Mouse (Mus musculus): ENCODE measurements around the gene Golga4.
A peak's percentile ranks its signal among the peaks of the same experiment; 100 is the strongest.
"Not testable (repeated sequence)": the region's sequence is repeated elsewhere in the genome, so short reads cannot be mapped to it uniquely, and the experiment has no call there.

Gene Golga4

GRCm38 (mm10) chr9:118592585-118593249 lies 86.7 kb downstream of the Golga4 start:
- peak; percentile 61 to 73 for DNase-seq

DNA sequence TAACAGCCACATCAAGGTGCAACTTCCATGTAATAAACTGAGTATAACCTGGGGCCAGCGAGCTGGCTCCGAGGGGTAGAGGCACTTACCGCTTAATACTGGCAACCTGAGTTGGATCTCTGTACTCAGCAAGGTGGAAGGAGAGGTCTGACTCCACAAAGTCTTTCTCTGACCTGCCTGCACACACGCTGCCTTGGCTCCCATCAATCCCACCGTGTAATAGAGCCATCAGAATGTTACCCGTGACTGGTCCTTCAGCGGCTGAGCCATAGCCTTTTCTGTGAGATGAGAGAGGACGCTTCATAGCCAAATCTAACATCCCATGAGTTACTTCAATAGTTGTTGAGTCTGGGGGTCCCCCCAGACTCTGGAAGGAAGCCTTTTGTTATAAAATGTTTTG lies 87.4 kb downstream of the Golga4 start:
- DNase-seq = no peak

- no peak for DNase-seq
These were observed 90.7 kb downstream of the Golga4 start for GRCm38 (mm10) chr9:118596767-118597166.

DNA sequence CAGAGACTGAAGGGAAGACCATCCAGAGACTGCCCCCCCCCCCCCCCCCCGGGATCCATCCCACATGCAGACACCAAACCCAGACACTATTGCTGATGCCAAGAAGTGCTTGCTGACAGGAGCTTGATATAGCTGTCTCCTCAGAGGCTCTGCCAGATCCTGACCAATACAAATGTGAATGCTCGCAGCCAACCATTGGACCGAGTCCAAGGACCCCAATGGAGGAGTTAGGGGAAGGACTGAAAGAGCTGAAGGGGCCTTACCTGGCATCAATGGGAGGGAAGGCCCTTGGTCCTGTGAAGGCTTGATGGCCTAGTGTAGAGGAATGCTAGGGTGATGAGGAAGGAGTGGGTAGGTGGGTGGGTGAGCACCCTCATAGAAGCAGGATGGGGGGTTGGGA lies 94.3 kb downstream of the Golga4 start:
- not testable (repeated sequence) for DNase-seq

DNA sequence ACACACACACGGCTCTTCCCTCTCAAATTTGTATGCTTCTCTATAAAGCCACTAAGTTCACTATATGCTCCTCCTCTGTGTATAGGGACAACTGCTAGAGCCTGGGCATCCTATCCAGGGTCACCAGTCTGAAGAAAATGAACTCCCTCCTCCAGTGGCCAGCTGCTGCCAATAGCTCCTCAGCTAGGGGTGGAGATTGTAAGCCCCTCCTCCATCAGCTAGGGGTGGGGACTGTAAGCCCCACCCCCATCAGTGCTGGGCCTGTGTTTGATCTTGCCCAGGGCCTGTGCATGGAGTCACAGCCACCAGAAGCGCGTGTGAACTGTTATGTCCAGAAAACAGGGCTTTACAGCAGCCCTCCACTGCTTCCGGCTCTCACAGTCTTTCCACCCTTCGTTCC lies 96.5 kb downstream of the Golga4 start:
- no peak for DNase-seq

GRCm38 (mm10) chr9:118606148-118606816 lies 100.2 kb downstream of the Golga4 start, which contains the start of gene Itga9:
Itga9 (plus strand) TSS chr9:118606690.
- DNase-seq = peak; percentile 55 to 74

GRCm38 (mm10) chr9:118606817-118607371 lies 100.8 kb downstream of the Golga4 start:
- no peak for DNase-seq

GRCm38 (mm10) chr9:118607701-118608401 lies 101.8 kb downstream of the Golga4 start:
- DNase-seq = no peak

GRCm38 (mm10) chr9:118608556-118608955 lies 102.5 kb downstream of the Golga4 start:
- no peak for DNase-seq

DNA sequence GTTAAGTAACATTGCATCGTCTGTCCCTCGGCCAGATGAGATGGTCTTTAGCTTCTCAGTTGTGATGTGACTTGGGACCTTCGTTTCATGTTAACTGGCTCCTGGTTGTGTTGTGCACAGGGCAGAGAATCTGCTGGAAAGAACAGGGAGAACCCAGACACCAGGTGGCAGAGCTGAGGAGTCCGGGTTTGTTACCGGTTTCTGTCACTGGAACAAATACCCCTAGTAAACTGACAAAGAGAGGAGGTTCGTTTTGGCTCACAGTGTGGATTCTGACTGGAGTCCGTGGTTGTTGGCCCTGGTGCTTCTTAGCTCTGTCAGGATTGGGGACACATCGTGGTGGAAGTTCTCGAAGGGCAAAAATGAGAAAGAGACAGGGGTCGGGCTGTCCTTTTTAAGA lies 104.0 kb downstream of the Golga4 start:
- DNase-seq = peak in 1 of 2 experiments; percentile 58

DNA sequence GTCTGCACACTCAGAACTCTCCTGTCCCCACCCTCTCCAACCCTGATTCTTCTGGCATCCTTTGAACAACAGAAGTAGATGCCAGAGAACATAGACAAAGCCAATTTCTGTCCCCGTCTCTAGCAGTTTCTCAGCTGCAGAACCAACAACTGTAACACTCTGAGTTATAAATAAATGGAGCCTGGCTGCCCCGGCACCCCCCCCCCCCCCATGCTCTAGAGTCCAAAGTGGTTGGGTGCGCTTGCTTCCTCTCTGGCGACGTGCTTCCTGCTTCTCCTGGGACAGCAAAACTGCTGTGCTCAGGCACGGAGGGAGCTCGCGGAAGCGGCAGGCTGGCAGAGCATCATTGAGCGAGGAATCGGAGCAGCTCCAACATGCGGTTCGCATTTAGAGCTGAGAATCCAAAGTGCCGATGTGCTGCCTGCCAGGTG lies 105.1 kb downstream of the Golga4 start:
- DNase-seq = peak; percentile 47 to 51

- no peak for DNase-seq
These were observed 106.0 kb downstream of the Golga4 start for GRCm38 (mm10) chr9:118611958-118612581.

DNA sequence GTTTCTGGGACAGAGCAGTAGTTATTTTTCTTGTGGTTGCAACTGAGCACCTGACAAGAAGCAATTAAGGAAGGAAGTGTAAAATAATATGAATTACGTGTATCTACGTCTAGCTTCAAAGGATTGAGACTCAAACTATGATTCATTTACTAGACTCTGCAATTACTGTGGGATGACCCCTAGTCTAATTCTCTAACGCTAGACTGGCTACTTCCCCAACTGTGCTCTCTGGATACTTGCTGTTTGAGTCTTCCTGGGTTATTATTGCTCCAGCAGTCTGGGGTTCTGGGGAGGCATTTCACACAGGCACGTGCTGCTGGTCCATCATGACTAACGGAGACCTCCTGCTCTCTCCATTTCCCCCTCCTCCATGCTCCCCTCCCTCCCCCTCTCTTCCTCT lies 111.2 kb downstream of the Golga4 start:
- no peak for DNase-seq

- no peak for DNase-seq
These were observed 112.7 kb downstream of the Golga4 start for GRCm38 (mm10) chr9:118618732-118619250.

DNA sequence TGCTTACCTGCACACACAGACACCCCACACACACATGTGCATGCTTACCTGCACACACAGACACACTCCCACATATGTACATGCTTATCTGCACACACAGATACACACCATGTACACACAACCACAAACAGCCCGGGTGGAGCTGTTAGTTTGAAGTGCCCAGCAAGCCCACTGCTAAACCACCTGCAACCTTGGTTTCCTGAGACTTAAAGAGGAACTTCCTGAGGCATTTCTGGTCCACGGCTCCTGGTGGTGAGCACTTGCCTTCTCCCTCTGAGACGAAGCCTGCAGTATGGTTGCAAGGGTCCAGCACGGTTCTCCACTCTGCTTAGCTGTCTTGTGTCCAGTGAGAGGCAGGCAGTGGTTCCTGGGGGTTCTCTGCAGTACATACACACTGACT lies 114.7 kb downstream of the Golga4 start:
- DNase-seq = no peak

DNA sequence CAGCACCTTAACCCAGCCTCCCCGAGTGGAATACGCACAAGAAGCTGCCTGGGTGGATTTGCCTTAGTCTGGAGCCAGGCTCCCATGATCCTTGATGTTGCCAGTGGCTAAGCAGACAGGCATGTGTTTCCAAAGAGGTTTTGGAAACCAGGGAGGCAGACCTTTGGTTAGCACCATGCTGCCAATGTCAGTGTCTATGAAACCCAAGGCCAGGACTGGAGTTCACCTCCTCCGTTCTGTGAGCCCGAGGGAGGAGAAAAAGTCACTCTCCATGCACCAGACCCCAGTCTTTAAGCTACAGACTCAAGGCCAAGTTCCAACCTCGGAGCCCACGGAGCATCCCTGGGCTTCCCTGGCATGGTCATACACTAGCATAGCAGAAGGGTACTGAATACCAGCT lies 115.6 kb downstream of the Golga4 start:
- no peak for DNase-seq

DNA sequence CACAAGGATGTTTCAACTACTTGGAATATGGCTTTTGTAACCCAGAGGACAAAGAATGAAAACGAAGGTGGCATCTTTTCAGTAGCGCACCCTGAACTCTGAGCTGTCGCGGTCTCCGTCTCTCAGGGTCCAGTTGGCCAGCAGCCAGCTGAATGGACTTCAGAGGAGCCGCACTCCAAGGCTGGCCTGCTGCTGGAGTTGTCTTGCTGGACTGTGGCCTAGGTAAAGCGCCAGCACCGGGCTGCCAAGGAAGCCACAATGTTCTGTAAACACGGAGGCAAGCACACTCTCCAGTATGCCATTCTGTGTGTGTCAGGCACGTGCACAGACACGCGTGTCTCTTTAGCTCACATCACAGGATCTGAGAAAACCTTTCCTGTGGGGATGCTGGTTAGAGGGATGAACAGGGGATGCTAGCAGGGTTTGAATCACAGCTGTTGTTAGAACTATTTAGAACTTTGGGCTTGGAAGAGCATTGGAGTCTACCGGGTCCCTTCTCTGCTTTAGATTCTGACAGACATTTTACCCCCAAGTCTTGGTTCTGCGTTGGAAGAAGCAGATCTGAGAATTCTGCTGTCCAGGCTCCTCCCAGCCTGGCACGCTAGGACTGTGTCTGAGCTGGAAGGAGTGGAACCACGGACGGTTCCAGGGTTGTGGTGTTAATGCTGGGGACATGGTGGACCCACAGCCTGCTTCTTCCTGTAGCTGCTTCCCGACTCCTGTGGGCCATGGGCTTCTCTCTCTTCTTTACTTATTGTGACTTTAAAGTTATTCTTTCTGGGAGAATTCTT lies 116.5 kb downstream of the Golga4 start:
- peak; percentile 69 to 77 for DNase-seq

GRCm38 (mm10) chr9:118623483-118623882 lies 117.4 kb downstream of the Golga4 start:
- no peak for DNase-seq

- DNase-seq = no peak
These were observed 118.1 kb downstream of the Golga4 start for GRCm38 (mm10) chr9:118624146-118624545.

GRCm38 (mm10) chr9:118629763-118630379 lies 123.8 kb downstream of the Golga4 start:
- DNase-seq = peak; percentile 37 to 63

All from kidney, adult 8-10 months (tissue).